Mouse (Mus musculus) subcutaneous adipose tissue, adult 2 months (tissue): ENCODE measurements around the gene Serpinb9d. TPM values are rescaled to one million over a fixed set of nuclear protein-coding genes. Genes with fewer than 3 reads are reported as not detected.

ENCODE experiments used
- polyA plus RNA-seq: library from polyadenylated mRNA; depleted of rRNA; stranded (reverse); fragments of >200 nt; gene quantifications from 2 replicates; pipeline ENCODE4 v1.2.3, GENCODE M21; 2012; ENCODE audit warnings: low replicate concordance; rRNA removed

Serpinb9d gene
- polyA plus RNA-seq, result not detected in 2 replicates

DNA sequence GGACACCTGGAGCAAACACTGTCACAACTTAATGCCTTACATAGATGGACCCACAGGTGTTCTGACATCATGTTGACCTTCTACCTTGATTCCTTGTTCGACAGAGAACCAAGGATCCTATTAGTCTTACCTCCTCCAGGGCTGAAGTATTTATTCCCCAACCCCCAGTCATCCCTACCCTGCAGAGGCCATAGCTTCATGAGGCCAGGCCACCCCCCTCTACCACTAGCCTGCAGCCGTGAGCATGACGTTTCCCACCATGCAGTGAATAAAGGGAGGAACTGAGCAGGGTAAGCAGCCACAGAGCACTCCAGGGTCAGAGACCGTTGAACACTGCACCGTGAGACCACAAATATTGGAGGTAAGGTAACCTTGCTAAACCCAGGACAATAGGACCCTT lies at the start of gene Serpinb9d:
Serpinb9d (plus strand) TSS at position 301 of the 400 bp plus-strand sequence.

GRCm38 (mm10) chr13:33159642-33160041 lies 33.1 kb upstream of the Serpinb9d start, which contains the start of gene Serpinb9c:
TSS of gene Serpinb9c (minus strand) at chr13:33159742.

DNA sequence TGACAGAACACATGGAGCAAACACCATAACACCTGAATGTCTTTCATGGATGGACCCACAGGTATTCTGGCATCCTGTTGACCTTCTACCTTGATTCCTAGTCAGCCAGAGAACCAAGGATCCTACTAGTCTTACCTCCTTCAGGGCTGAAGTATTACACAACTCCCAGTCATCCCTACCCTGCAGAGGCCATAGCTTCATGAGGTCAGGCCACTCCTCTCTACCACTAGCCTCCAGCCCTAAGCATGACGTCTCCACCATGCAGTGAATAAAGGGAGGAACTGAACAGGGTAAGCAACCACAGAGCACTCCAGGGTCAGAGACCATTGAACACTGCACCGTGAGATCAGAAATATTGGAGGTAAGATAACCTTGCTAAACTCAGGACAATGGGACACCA lies 56.6 kb downstream of the Serpinb9d start, which contains the start of gene Serpinb9e:
Serpinb9e (plus strand) TSS at position 301 of the 400 bp plus-strand sequence.

Other genes starting within 250 kb of the Serpinb9d start
- 4.3 and 7.8 TPM in 2 replicates for gene Serpinb6b, start 227.8 kb upstream of the Serpinb9d start, polyA plus RNA-seq
- gene Serpinb9, start 189.7 kb upstream of the Serpinb9d start, polyA plus RNA-seq, result 9.9 and 12.9 TPM in 2 replicates
- gene Serpinb9b, start 165.5 kb upstream of the Serpinb9d start, polyA plus RNA-seq, result 0.21 and 0.30 TPM in 2 replicates
- not detected in 2 replicates for gene Serpinb1b, start 114.4 kb upstream of the Serpinb9d start, polyA plus RNA-seq
- gene Serpinb9c, start 33.2 kb upstream of the Serpinb9d start, polyA plus RNA-seq, result not detected in 2 replicates
- not detected in 2 replicates for gene Serpinb9e, start 56.7 kb downstream of the Serpinb9d start, polyA plus RNA-seq
- gene Serpinb9f, start 131.1 kb downstream of the Serpinb9d start, polyA plus RNA-seq, result not detected in 2 replicates
- not detected in 2 replicates for gene Gm11397, start 202.8 kb downstream of the Serpinb9d start, polyA plus RNA-seq